Mouse (Mus musculus): ENCODE results near the gene Ilf2. TPM values are rescaled to one million over a fixed set of nuclear protein-coding genes. Genes with fewer than 3 reads are reported as not detected.

Gene Ilf2
- polyA plus RNA-seq, 2 experiments from 2014 or later: 113 to 125 TPM

- ATAC-seq: no peak
Measured at GRCm38 (mm10) chr3:90512276-90512675, 36.4 kb downstream of the Ilf2 start.

GRCm38 (mm10) chr3:90512948-90513642 lies 37.2 kb downstream of the Ilf2 start:
- no peak for ATAC-seq

- peak; percentile 13 for ATAC-seq
Measured at GRCm38 (mm10) chr3:90513796-90514590, 38.1 kb downstream of the Ilf2 start, which contains the start of the genes S100a1 and S100a13. TSS of gene S100a1 (minus strand) at chr3:90514392. TSS of gene S100a13 (plus strand) at chr3:90514435.

GRCm38 (mm10) chr3:90514691-90515090 lies 38.8 kb downstream of the Ilf2 start:
- peak; percentile 87 for ATAC-seq

DNA sequence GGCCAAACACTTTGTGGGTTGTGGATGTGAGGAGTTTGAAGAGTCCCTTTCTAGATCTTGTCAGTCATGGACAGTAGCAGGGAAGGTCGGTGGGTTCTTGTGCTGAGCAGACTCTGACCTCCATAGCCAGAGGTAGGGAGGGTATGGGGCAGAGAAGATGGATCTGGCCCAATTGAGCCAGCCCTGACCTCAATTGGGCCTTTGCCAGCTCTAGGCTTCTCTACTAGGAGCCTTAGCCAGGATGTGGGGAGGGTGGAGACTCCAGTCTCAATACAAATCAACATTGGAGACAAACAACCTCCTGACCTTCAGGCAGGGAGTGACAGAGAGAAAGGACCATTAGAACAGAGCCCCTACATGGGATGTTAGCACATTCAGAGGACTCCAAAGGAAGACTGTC lies 39.3 kb downstream of the Ilf2 start:
- ATAC-seq: peak; percentile 24

- ATAC-seq: no peak
Measured at GRCm38 (mm10) chr3:90515789-90516188, 39.9 kb downstream of the Ilf2 start.

DNA sequence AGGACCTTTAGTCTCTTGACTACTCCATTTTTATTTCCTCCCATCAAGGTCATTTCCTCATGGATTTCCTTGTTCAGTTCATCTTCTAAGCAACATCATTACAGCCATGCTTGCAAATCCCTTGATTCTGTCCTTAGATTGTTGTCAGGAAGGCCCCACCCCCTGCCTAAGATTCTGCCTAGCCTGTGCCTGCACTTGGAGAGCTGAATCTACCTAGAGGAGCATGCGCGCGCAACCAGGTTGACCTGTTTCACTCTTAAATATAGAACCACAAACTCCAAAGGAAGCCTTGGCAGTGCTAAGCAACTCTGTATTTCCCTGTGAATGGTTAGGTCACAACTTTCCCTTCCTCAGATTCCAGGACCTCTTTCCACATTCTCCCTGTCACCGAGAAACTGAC lies 41.8 kb downstream of the Ilf2 start:
- no peak for ATAC-seq

DNA sequence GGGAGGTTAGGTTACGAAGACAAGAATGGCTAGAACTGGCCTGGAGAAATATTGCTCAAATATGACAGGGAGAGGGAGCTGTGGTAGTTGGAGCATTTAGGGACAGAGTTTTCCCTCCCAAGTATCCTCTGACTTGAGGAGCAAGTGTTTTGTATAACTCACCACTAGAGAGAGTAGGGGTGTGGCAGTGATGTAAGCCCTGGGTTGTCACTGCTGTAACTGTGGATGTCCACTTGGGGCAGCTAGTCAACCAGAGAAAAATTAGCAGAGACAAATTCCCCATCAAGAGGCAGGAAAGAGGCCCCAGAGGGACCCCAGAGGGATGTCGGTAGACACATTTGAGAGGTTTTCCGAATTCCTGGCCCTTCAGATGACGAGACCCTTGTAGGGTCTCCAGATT lies 49.5 kb downstream of the Ilf2 start:
- peak; percentile 58 for ATAC-seq

DNA sequence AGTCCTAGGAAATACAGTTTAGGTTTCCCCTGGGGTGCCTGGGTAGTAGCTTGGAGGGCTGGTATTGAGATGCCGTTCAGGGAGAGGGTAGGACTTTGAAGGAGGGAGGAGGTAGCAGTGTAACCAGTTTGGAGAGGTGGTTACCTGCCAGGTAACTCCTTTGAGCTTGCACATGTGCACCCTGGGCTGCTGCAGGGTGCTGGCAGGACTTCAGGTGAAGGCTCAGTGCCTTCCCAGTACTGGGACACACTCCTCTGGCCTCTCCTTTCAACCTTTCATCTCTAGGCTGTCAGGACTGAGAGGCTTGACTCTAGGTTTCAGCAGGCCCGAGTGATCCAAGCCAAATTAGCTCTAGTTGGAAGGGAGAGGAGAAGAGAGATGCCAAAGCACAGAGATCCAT lies 50.1 kb downstream of the Ilf2 start:
- no peak for ATAC-seq

DNA sequence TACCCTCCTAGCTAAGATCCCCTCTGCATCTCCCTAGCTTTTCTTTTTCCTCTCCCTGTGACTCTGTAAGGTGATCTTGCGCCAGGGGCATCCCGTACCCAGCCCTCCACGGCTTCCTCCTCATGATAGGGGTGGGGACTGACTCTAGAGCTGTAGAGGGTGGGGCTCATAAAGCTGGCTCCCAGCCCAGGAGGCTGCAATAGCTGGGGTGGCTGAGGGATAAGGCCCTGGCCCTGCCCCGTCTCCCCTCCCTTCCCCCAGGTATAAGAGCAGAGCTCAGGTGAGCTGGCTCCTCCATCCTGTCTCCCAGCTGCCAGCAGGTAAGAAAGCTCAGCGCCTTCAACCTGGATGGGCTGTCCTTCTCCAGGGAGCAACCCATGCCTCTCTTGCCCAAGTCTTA lies 50.7 kb downstream of the Ilf2 start, which contains the start of gene S100a14:
S100a14 (plus strand) TSS at position 277 of the 400 bp plus-strand sequence.
- ATAC-seq: no peak

DNA sequence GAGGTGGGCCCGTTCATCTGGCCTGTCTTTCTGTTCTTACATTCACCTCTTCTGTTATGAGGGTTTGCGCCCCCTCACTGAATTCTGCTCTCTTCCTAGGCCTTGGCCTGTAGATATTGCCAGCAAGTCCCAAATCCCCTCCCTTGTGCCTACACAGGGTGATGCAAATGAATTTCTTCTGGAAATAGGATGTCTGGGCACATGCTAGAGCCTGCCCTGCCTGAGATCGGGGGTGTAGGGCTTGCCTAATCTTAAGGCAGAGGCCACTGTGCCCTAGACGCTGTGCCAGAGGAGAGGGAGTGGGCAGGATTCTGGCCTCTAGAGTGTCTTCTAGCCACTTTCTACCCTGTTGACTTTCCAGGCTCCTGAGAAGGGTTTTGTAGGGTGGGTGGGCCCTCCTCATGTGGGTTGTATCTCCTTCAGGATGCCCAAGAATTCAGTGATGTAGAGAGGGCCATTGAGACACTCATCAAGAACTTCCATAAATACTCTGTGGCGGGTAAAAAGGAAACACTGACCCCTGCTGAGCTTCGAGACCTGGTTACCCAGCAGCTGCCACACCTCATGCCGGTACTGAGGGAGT lies 51.5 kb downstream of the Ilf2 start:
- ATAC-seq: no peak

DNA sequence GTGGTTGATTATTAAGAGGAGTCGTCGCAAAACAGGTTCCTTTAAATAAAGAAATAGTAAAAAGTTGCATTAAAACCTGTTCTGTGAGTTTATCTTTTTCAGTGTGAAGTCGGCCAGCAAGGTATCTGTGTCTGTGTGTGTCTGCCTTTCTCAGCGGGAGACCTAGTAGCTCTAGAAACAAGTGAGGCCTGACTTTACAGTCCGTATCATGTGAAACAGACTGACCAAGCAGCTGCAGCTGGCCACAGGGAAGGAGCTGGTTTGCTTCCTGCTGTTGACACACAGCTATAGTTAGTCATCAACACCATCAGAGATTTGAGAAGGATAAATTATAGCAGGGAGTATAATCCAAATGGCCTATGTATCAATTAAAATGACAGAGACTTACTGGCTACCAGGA lies 55.8 kb downstream of the Ilf2 start:
- ATAC-seq: no peak

DNA sequence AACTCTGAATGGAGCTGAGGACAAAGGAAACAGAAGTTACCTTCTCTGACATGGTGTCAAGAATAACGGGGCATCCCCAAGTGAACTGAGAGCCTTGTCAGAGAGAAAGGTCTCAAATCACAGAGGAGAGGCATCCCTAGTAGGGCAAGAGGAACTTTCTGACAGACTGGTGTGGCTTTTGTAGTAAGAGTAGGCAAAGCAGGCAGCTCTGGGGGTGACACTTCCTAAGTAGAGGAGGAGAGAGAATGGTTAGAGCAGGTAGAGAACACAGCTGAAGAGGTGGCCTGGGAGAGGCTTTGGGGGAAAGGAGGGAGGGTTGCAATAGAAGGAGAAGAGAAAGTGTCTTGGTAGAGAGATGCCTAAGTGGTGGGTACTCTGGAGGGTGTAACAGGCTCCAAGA lies 59.5 kb downstream of the Ilf2 start:
- ATAC-seq: no peak

DNA sequence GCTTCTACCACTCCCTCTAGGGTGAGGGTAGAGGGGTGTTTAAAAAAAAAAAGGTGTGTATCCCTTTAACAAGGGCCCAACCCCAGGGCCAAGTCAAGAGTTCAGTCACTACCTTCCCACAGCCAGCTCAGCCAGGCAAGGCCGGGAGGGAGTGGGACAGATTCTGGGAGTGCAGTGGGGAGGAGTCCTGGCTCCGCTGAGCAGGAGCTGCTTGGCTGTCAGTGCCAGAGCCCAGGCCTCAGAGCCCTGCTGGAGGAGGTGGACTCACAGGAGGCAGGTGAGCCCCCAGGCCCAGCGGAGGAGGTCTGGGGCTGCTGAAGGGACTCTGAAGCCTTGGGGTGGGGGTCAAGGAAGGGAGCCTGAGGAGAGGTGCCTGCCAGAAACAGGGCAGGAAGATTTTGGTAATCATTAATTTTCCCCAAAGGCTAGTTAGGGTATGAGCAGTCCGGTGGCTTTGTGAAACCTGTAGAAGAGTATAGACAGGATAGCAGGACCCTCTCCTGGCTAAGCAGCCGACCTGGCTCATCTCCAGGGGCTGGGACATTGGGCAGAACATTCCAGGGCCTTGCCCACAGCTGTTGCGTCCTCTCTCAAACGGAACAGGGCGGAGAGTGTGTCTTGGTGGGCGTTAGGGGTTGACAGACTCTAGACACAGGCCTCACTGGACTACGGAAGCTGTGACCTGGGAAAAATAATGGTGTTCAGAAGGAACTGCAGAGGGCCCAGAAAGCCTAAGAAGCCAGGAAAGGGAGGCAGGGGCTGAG lies 61.4 kb downstream of the Ilf2 start, which contains the start of gene S100a16:
S100a16 (plus strand) TSS at position 114 of the 764 bp plus-strand sequence.
- no peak for ATAC-seq

DNA sequence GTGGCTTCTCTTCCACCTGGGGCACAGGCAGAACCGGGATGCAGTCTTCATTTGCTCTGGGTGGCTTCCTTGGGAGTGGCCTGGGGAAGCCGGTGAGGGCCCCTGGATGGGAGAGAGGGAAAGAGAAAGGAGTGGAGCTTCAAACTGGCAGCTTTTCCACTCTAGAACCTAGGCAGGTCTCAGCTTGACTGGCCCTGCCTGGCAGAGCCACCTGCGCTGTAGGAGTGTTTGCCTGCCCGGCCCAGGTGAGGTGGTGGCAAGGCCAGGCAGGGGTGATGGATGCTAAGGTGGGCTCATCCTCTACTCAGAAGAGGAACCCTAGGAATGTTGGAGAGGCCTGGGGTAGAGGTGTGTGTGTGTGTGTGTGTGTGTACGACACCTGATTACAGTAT lies 62.0 kb downstream of the Ilf2 start:
- no peak for ATAC-seq

Other genes starting within 250 kb of the Ilf2 start
- 10 to 100 TPM; 60.5 to 75.2 TPM for gene Jtb, start 244.5 kb upstream of the Ilf2 start, polyA plus RNA-seq (2017; shearing (Covaris generic))
- gene Creb3l4, start 232.6 kb upstream of the Ilf2 start, polyA plus RNA-seq (2017; shearing (Covaris generic)): under 1 TPM in 1 of 2 experiments, not detected in 1; 0.20 TPM
- gene Slc39a1, start 228.0 kb upstream of the Ilf2 start, polyA plus RNA-seq (2017; shearing (Covaris generic)): 10 to 100 TPM; 36.5 to 50.4 TPM
- gene Crtc2, start 222.0 kb upstream of the Ilf2 start, polyA plus RNA-seq (2017; shearing (Covaris generic)): 10 to 100 TPM; 34.0 to 50.6 TPM
- 10 to 100 TPM; 17.9 to 28.0 TPM for gene Dennd4b, start 210.9 kb upstream of the Ilf2 start, polyA plus RNA-seq (2017; shearing (Covaris generic))
- 10 to 100 TPM; 25.2 to 26.2 TPM for gene Gatad2b, start 182.9 kb upstream of the Ilf2 start, polyA plus RNA-seq (2017; shearing (Covaris generic))
- gene Slc27a3, start 86.2 kb upstream of the Ilf2 start, polyA plus RNA-seq (2017; shearing (Covaris generic)): under 1 TPM in 1 of 2 experiments, not detected in 1; 0.19 TPM
- 10 to 100 TPM; 16.9 to 17.9 TPM for gene Ints3, start 42.5 kb upstream of the Ilf2 start, polyA plus RNA-seq (2017; shearing (Covaris generic))
- gene Npr1, start 10.3 kb upstream of the Ilf2 start, polyA plus RNA-seq (2017; shearing (Covaris generic)): not detected
- 10 to 100 TPM; 60.4 to 65.0 TPM for gene Snapin, start 14.9 kb downstream of the Ilf2 start, polyA plus RNA-seq (2017; shearing (Covaris generic))
- gene Chtop, start 33.4 kb downstream of the Ilf2 start, polyA plus RNA-seq (2017; shearing (Covaris generic)): 10 to 100 TPM; 50.3 to 57.9 TPM
- gene S100a1, start 38.3 kb downstream of the Ilf2 start, polyA plus RNA-seq (2017; shearing (Covaris generic)): 1 to 10 TPM; 3.3 to 4.9 TPM
- 100 to 1,000 TPM; 157 to 222 TPM for gene S100a13, start 38.3 kb downstream of the Ilf2 start, polyA plus RNA-seq (2017; shearing (Covaris generic))
- gene S100a14, start 50.7 kb downstream of the Ilf2 start, polyA plus RNA-seq (2017; shearing (Covaris generic)): not detected
- gene S100a16, start 61.1 kb downstream of the Ilf2 start, polyA plus RNA-seq (2017; shearing (Covaris generic)): not detected
- gene S100a3, start 84.5 kb downstream of the Ilf2 start, polyA plus RNA-seq (2017; shearing (Covaris generic)): 1 to 10 TPM; 2.1 to 2.5 TPM
- gene S100a2, start 114.1 kb downstream of the Ilf2 start, polyA plus RNA-seq (2017; shearing (Covaris generic)): not detected
- not detected for gene Gm42674, start 125.8 kb downstream of the Ilf2 start, polyA plus RNA-seq (2017; shearing (Covaris generic))
- 100 to 1,000 TPM in 1 of 2 experiments, 10 to 100 TPM in 1; 74.9 to 104 TPM for gene S100a4, start 127.6 kb downstream of the Ilf2 start, polyA plus RNA-seq (2017; shearing (Covaris generic))
- not detected for gene S100a5, start 132.4 kb downstream of the Ilf2 start, polyA plus RNA-seq (2017; shearing (Covaris generic))
- 100 to 1,000 TPM; 291 to 360 TPM for gene S100a6, start 136.8 kb downstream of the Ilf2 start, polyA plus RNA-seq (2017; shearing (Covaris generic))
- not detected for gene S100a7a, start 177.9 kb downstream of the Ilf2 start, polyA plus RNA-seq (2017; shearing (Covaris generic))
- not detected for gene S100a8, start 192.9 kb downstream of the Ilf2 start, polyA plus RNA-seq (2017; shearing (Covaris generic))
- gene S100a9, start 219.6 kb downstream of the Ilf2 start, polyA plus RNA-seq (2017; shearing (Covaris generic)): not detected